Mouse (Mus musculus): ENCODE results near the gene Gm9887. TPM values are rescaled to one million over a fixed set of nuclear protein-coding genes. Genes with fewer than 3 reads are reported as not detected.
"Not testable (repeated sequence)": the region's sequence is repeated elsewhere in the genome, so short reads cannot be mapped to it uniquely, and the experiment has no call there.

The Gm9887 gene
- polyA plus RNA-seq, 1 experiment from 2014 or later = 1.9 TPM

DNA sequence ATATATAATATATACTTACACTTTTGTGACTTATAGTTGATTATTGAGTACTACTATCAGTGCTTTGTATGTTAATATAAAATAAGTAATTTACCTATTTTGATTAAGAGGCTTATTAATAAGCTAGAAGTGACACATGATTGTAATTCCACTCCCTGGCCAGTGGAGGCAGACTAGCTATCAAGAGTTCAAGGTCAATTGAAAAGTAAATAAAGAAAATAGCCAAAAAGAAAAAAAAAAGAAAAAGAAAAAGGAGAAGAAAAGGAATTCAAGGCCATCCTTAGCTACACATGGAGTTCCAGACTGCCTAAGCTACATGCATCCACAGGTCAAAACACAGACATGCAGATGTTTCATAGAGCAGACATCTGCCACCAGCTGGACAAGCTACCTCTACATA is 5.8 kb downstream of the Gm9887 start:
- no peaks in the 10 kb centered on the region for H3K36me3 ChIP-seq

DNA sequence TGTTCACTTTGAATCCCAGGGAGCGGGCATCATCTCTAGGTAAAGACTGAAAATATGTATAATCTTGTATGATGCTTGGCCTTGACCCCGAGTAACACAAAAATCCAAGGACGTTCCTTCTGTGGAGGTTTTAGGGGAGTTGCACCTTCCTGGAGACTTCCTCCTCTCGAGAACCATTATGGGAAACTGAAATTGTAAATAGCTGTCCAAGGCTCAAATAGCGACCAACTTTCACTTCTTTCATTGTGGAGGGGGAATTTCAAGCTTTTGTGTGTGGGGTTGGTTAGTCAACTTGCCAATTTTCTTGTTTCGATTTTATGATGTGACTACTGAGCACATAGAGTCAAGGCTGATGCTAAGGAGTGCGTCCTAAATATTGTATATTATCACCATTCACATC is 6.5 kb downstream of the Gm9887 start:
- WGBS = 75% methylated on average over 7 of the region's 7 CpGs
- H3K27ac ChIP-seq = no peak overlapping the region
- ATAC-seq (ENCODE audit: borderline replicate concordance, extremely low read depth, low FRiP score, low TSS enrichment) = no peak
- H3K27me3 ChIP-seq = no peaks in the 10 kb centered on the region
- H3K4me1 ChIP-seq = peaks cover 21% of the 10 kb centered on the region
- H3K4me3 ChIP-seq = no peak overlapping the region
- H3K9me3 ChIP-seq = no peaks in the 10 kb centered on the region
- H3K36me3 ChIP-seq = no peaks in the 10 kb centered on the region
- no peak overlapping the region for H3K4me2 ChIP-seq
- no peak overlapping the region for H3K9ac ChIP-seq

More for the DNA sequence above, 5.8 kb downstream of the Gm9887 start:
- no peaks in the 10 kb centered on the region for H3K9me3 ChIP-seq
- H3K9ac ChIP-seq = no peak overlapping the region
- no peak for ATAC-seq (ENCODE audit: borderline replicate concordance, extremely low read depth, low FRiP score, low TSS enrichment)
- H3K4me2 ChIP-seq = no peak overlapping the region
- no peak overlapping the region for H3K4me3 ChIP-seq
- H3K27ac ChIP-seq = no peak overlapping the region
- H3K4me1 ChIP-seq = peaks cover 23% of the 10 kb centered on the region
- no peaks in the 10 kb centered on the region for H3K27me3 ChIP-seq

DNA sequence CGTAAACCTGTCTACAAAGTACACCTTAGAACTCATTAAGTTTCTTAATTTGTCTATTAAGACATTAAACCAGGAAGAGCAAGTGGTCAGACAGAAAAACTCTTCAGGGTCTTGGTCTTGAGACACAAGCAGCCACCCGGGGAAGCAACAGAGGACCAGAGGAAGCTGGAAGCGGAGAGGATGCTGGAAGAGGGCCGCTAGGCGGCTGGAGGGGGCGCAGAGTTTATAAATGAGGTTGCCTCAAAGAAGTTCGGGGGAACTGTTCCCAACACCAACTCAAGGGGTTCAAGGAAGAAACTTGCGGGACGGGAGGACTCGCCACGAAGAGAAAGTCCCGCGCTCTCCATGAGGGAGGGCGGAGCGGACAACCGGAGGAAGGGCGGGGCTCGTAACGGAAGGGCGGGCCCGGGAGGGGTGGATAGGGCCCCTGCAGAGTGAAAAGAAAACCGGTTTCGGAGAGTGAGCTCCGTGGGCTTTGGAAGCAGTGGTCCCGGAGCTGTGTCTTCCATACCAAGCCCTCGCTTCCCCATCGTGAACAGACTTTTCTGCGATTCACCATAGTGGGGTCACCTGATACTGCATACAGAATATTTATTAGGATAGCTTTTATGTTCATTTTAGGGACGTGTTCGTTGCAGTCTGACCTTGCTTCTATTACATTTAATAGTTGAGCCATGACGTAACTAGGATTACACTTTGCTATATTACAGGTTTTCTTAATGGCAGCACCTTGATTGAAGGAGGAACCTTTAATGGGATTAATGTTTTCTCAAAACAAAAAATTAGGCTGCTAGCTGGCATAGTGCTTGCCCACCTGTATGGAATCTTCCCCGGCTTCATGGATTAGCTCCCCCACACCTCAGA is 8.1 kb downstream of the Gm9887 start:
- WGBS = 3% methylated on average over 32 of the region's 32 CpGs
- Histone ChIP-seq H3K27ac (peak overlapping the region; percentile 65), H3K9me3 (no peaks in the 10 kb centered on the region), H3K27me3 (no peaks in the 10 kb centered on the region), H3K4me2 (peak overlapping the region; percentile 60), H3K9ac (peak overlapping the region; percentile 53), H3K4me1 (peaks cover 19% of the 10 kb centered on the region), H3K4me3 (peak overlapping the region; percentile 50), H3K36me3 (no peaks in the 10 kb centered on the region)
- ATAC-seq (ENCODE audit: borderline replicate concordance, extremely low read depth, low FRiP score, low TSS enrichment) = peak; percentile 62

DNA sequence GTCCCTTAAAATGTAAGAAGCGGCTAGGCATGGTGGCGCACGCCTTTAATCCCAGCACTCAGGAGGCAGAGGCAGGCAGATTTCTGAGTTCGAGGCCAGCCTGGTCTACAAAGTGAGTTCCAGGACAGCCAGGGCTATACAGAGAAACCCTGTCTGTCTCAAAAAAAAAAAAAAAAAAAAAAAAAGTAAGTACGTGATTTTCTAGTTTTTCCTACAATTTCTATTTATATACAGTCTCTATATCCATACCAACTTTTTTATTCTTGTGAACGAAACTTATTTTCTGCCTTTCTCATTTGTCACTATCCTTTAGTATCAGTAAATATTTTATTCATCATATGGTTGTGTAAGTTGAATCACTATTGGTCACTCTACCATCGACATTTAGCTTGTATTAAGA is 9.1 kb downstream of the Gm9887 start:
- peaks cover 19% of the 10 kb centered on the region for H3K4me1 ChIP-seq
- not testable (repeated sequence) for H3K4me2 ChIP-seq; H3K9me3 ChIP-seq; H3K27me3 ChIP-seq; H3K36me3 ChIP-seq; ATAC-seq (ENCODE audit: borderline replicate concordance, extremely low read depth, low FRiP score, low TSS enrichment); H3K9ac ChIP-seq; H3K4me3 ChIP-seq; H3K27ac ChIP-seq
- 92% methylated on average over 7 of the region's 7 CpGs for WGBS

DNA sequence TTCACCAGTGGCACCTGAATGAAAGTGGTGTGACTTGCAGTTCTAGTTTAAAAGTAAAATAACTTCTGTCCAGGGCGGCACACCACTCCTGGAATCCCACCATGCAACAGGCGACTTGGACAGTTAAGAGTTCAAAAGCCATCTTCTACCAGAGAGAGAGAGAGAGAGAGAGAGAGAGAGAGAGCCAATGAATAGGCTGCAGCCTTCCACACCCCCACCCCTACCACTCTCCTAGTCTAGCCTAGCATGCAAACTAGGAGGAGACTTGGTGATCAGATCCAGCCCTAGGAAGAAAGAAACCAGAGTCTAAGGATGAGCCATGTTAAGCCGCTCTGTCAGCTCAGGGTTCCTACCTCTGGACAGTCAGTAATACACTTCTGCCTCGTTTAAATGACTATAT is 9.9 kb downstream of the Gm9887 start:
- H3K27ac ChIP-seq = peak overlapping the region; percentile 97
- no peaks in the 10 kb centered on the region for H3K36me3 ChIP-seq
- H3K4me1 ChIP-seq = peaks cover 19% of the 10 kb centered on the region
- WGBS = 44% methylated on average over 4 of the region's 4 CpGs
- H3K9ac ChIP-seq = no peak overlapping the region
- no peak for ATAC-seq (ENCODE audit: borderline replicate concordance, extremely low read depth, low FRiP score, low TSS enrichment)
- H3K9me3 ChIP-seq = no peaks in the 10 kb centered on the region
- H3K4me3 ChIP-seq = no peak overlapping the region; the same call in 1 of the 2 replicates
- H3K4me2 ChIP-seq = peak overlapping the region; percentile 74
- H3K27me3 ChIP-seq = no peaks in the 10 kb centered on the region

DNA sequence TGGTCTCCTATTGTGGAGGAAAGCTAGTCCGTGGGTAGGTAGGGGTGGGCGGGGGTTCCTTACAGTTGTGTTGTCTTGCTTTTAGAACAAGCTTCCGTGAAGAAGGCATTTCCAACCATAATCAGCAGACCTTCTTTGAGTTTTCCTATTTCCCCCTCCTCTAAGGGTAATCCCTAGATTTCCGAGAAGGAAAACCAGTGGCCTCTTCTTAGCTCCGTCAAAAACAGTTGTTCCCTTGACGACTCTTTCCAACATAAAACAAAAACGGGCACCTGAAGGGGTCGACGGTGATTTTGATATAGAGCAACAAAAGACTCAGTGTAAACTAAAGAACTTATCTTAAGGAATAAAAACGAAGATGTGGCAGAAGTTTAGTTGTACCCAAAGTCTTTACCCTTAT is 10.3 kb downstream of the Gm9887 start:
- no peak; the same call in 1 of the 2 replicates for ATAC-seq (ENCODE audit: borderline replicate concordance, extremely low read depth, low FRiP score, low TSS enrichment)
- peak overlapping the region; percentile 53 for H3K4me3 ChIP-seq
- no peaks in the 10 kb centered on the region for H3K36me3 ChIP-seq
- 5% methylated on average over 10 of the region's 10 CpGs for WGBS
- H3K4me1 ChIP-seq = peaks cover 19% of the 10 kb centered on the region
- peak overlapping the region; percentile 97 for H3K27ac ChIP-seq
- peak overlapping the region; percentile 68 for H3K9ac ChIP-seq
- no peaks in the 10 kb centered on the region for H3K9me3 ChIP-seq
- H3K4me2 ChIP-seq = peak overlapping the region; percentile 74
- H3K27me3 ChIP-seq = no peaks in the 10 kb centered on the region

DNA sequence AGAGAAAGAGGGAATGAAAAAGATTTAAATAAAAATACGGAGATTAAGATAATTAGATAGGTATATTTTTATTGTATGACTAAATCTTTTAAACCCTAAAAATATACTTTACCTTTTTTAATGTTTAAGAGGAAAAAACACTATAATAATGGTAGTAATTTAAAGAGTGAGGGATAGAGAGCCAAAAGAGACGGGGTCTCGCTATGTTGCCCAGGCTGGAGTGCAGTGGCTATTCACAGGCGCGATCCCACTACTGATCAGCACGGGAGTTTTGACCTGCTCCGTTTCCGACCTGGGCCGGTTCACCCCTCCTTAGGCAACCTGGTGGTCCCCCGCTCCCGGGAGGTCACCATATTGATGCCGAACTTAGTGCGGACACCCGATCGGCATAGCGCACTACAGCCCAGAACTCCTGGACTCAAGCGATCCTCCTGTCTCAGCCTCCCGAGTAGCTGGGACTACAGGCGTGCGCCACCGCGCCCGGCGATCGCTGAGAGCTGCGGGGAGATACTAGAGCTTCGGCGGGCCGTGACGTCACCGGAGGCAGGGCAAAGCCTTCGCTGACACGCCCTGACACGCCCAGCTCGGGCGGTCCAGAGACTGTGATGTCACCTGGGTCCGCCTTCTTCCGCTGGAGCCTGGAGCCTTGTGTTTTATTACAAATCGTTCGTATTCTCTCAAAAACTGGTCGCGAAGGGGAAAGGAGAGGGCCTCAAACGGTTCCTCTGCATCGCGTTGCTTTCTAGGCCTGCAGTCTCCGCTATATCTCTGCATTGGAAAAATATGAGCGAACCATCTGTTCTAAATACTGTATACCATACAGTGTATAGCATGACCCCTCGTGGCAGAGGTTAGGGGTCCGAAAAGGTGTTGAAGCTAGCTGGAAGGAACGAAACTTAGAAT is 11.0 kb downstream of the Gm9887 start:
- peak overlapping the region; percentile 53 for H3K4me3 ChIP-seq

DNA sequence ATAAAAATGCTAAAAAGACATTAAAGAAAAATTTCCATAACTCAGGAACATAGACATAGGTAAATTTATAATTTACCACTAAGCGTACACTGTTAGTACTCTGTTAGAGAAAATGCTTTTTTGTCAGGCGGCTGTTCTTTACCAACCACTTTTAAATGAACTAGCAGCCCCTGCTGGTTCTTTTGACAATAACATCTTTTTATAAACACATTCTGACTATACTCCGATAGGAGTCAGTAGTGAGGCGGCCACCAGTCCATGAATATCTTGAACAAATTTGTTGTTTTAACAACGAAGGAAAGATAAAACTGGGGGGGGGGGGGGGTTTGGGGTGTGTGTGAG is 11.6 kb downstream of the Gm9887 start:
- no peak for ATAC-seq (ENCODE audit: borderline replicate concordance, extremely low read depth, low FRiP score, low TSS enrichment)
- Histone ChIP-seq H3K9ac (no peak overlapping the region), H3K27me3 (no peaks in the 10 kb centered on the region), H3K4me3 (no peak overlapping the region), H3K36me3 (no peaks in the 10 kb centered on the region), H3K27ac (no peak overlapping the region), H3K9me3 (no peaks in the 10 kb centered on the region), H3K4me2 (no peak overlapping the region), H3K4me1 (peaks cover 22% of the 10 kb centered on the region)
- 14% methylated on average over 5 of the region's 5 CpGs for WGBS

More for the DNA sequence above, 11.0 kb downstream of the Gm9887 start:
- peak overlapping the region; percentile 68 for H3K9ac ChIP-seq
- H3K36me3 ChIP-seq, H3K27me3 ChIP-seq, H3K9me3 ChIP-seq: not testable (repeated sequence)
- WGBS = under 1% methylated on average over 44 of the region's 50 CpGs
- H3K4me1 ChIP-seq = peaks cover 19% of the 10 kb centered on the region
- peak; percentile 96 for ATAC-seq (ENCODE audit: borderline replicate concordance, extremely low read depth, low FRiP score, low TSS enrichment)
- H3K4me2 ChIP-seq = peak overlapping the region; percentile 74
- peak overlapping the region; percentile 97 for H3K27ac ChIP-seq

DNA sequence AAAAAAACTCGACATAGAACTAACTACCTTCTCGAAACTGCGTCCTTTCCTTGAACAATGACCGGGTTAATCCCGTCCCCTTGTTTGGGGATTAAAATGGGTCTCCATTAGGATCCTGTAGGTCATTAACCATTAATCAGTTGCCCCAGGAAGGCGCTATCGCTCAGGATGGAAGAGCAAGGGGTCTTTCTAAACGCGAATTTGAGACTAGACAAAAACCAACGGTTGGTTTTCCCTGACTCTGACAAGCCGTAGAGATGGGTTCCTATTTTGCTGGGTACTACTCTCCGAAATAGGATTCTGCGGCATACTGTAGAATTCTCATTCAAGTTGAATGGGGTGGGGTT is 15.0 kb downstream of the Gm9887 start:
- 6% methylated on average over 13 of the region's 13 CpGs for WGBS
- ATAC-seq (ENCODE audit: borderline replicate concordance, extremely low read depth, low FRiP score, low TSS enrichment) = no peak
- Histone ChIP-seq H3K9me3 (no peaks in the 10 kb centered on the region), H3K27ac (no peak overlapping the region), H3K4me2 (peak overlapping the region; percentile 62), H3K36me3 (peaks cover 18% of the 10 kb centered on the region), H3K4me1 (peaks cover 13% of the 10 kb centered on the region), H3K27me3 (no peaks in the 10 kb centered on the region), H3K9ac (peak overlapping the region; percentile 84), H3K4me3 (peak overlapping the region; percentile 79)

DNA sequence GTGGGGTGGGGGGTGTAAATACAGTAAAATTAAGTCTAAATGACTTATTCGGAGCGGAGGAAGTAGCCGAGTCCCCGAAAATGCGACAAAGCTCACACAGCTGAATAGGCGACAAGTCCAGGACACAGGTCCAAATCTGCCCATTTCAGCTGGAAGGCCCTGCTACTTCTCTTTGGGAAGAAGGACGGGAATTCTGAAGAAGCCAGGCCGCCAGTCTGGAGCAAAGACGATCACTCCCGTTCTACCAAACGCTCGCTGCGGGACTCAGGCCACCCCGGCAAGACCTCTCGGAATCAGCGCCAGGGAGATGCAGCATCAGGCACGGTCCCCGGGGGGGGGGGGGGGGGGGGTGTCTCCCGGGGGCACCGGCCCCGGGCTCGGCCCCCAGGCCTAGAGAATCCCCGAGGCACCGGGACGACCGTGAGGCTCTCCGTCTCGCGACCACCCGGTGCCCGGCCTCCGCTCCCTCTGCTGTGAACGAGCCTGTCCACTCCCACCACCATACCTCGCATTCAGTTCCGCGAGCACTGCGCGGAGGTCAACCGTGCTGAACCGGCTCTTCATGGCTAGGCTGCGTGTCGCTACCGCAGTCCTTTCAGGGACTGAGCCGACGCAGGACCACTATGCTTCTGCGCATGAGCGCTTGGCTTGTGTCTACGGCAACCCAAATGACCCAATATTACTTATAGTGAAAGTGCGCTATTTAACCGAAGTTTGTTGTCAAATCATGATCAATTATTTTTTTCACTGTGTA is 15.5 kb downstream of the Gm9887 start, which contains the start of gene Nemf:
Nemf (minus strand) TSS at position 620 of the 754 bp plus-strand sequence.
- Histone ChIP-seq H3K4me2 (peak within 1 kb of the TSS; percentile 62), H3K9ac (peak within 1 kb of the TSS; percentile 84), H3K36me3 (peaks cover 23% of the 10 kb centered on the region), H3K4me3 (peak within 1 kb of the TSS; percentile 79), H3K27me3 (no peaks in the 10 kb centered on the region), H3K9me3 (no peaks in the 10 kb centered on the region), H3K27ac (peak within 1 kb of the TSS; percentile 76), H3K4me1 (peaks cover 8% of the 10 kb centered on the region; the same call in 1 of the 2 replicates)
- under 1% methylated on average over 48 of the region's 50 CpGs for WGBS
- peak; percentile 52; the same call in 1 of the 2 replicates for ATAC-seq (ENCODE audit: borderline replicate concordance, extremely low read depth, low FRiP score, low TSS enrichment)

DNA sequence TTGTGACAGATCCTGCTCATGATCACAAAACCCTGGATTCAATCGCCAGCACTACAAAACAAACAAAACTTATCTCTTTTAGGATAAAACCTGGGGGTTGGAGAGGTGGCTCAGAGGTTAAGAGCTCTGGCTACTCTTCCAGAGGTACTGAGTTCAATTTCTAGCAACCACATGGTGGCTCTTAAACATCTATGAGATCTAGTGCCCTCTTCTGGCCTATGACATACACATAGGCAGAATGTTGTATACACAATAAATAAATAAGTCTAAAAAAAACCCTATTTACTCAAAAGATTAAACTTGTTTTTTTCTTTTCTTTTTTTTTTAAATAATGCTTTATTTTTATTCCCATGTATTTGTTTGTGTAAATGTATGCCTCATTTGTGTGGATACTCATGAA is 20.6 kb downstream of the Gm9887 start:
- Histone ChIP-seq H3K4me2 (no peak overlapping the region), H3K4me1 (peaks cover 7% of the 10 kb centered on the region; the same call in 1 of the 2 replicates), H3K4me3 (no peak overlapping the region), H3K27me3 (no peaks in the 10 kb centered on the region), H3K27ac (no peak overlapping the region), H3K9ac (no peak overlapping the region), H3K36me3 (peaks cover 58% of the 10 kb centered on the region), H3K9me3 (no peaks in the 10 kb centered on the region)
- no peak for ATAC-seq (ENCODE audit: borderline replicate concordance, extremely low read depth, low FRiP score, low TSS enrichment)
- WGBS = 76% methylated on average over 1 of the region's 1 CpGs
